Mouse (Mus musculus) hindbrain, embryonic 11.5 days (tissue): ENCODE measurements at regions not wholly inside any gene's neighbourhood (a gene's known extent, or its start where the extent isn't known, plus 50 kb on each side); places are given as distances from the start of the nearest gene placed in this dataset.

Experiments used
- ATAC-seq: fragments of 200-750 bp; cut with Nextera tagmentation; 2 replicates; pipeline ENCODE4 v1.8.0; 2017; ENCODE audit warnings: mild to moderate bottlenecking, moderate TSS enrichment, moderate library complexity; ENCODE audit not compliant: low FRiP score
- DNase-seq: peaks from one replicate; pipeline ENCODE4 v3.0.0-alpha.2; 2015; ENCODE audit warnings: low spot score
- H3K27ac ChIP-seq: fragments of 300-500 bp; sonication (generic); 2 replicates; pipeline ENCODE4 v1.5.1; 2014; ENCODE audit warnings: mild to moderate bottlenecking, low read depth, low read length
- H3K27me3 ChIP-seq: fragments of 300-500 bp; sonication (generic); 2 replicates; pipeline ENCODE4 v1.6.1; 2014; ENCODE audit warnings: mild to moderate bottlenecking, low read length, moderate library complexity, mixed read lengths; ENCODE audit not compliant: control insufficient read depth, insufficient read depth
- H3K36me3 ChIP-seq: fragments of 300-500 bp; sonication (generic); 2 replicates; pipeline ENCODE4 v1.6.1; 2014; ENCODE audit warnings: mild to moderate bottlenecking, low read length, moderate library complexity, mixed read lengths; ENCODE audit not compliant: control insufficient read depth, insufficient read depth
- H3K4me1 ChIP-seq: fragments of 300-500 bp; sonication (generic); replicated peaks from 2 replicates; pipeline ENCODE4 v1.6.1; 2014; ENCODE audit warnings: low read length, mixed read lengths; ENCODE audit not compliant: control insufficient read depth, insufficient read depth
- H3K4me2 ChIP-seq: fragments of 300-500 bp; sonication (generic); replicated peaks from 2 replicates; pipeline ENCODE4 v1.6.1; 2014; ENCODE audit warnings: mild to moderate bottlenecking, low read depth, low read length
- H3K4me3 ChIP-seq: fragments of 300-500 bp; sonication (generic); 2 replicates; pipeline ENCODE4 v1.5.1; 2014; ENCODE audit warnings: low read depth, low read length
- H3K9ac ChIP-seq: fragments of 300-500 bp; sonication (generic); 2 replicates; pipeline ENCODE4 v1.6.1; 2014; ENCODE audit warnings: low read depth, low read length
- H3K9me3 ChIP-seq: fragments of 300-500 bp; sonication (generic); 2 replicates; pipeline ENCODE4 v1.6.1; 2016; ENCODE audit warnings: low read length; ENCODE audit not compliant: control insufficient read depth
- WGBS: fragments of 180-500 bp; shearing (Covaris S2); extraction: QIAGEN DNeasy Blood & Tissue Kit; methylation state at CpG from one replicate; pipeline ENCODE4 v1.1.7; 2014; 5-methylcytosine and 5-hydroxymethylcytosine counted together

GRCm38 (mm10) chr1:73348476-73348875 is 332.8 kb upstream of the Tnp1 start:
- 82% methylated on average over 6 of the region's 6 CpGs for WGBS
- H3K4me2 ChIP-seq, result no peak overlapping the region
- H3K27me3 ChIP-seq, result no peaks in the 10 kb centered on the region
- no peak overlapping the region for H3K27ac ChIP-seq
- H3K9me3 ChIP-seq, result no peaks in the 10 kb centered on the region
- H3K4me3 ChIP-seq, result no peak overlapping the region
- H3K9ac ChIP-seq, result no peak overlapping the region
- no peak for ATAC-seq
- no peaks in the 10 kb centered on the region for H3K36me3 ChIP-seq
- H3K4me1 ChIP-seq, result no peaks in the 10 kb centered on the region
- DNase-seq, result no peak

DNA sequence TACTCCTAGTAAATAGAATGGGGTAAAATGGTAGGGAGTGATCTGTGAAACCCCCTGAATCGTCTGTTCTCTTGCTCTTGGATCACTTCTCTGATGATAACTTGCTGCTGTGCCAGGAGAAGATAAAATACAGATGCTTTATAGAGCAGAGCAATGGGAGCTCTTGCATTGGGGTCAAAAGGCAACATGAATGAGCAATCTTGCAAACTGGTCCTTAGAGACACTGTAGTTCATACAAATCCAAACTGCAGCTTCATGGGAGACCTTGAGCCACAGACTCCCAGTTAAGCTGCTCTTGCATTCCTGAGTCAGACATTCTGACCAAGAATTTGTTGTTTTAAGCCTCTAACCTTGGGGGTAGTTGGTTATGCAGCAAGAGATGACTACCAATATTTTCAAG is 328.9 kb upstream of the Tnp1 start:
- H3K4me1 ChIP-seq, result no peaks in the 10 kb centered on the region
- no peaks in the 10 kb centered on the region for H3K9me3 ChIP-seq
- WGBS, result 68% methylated on average over 1 of the region's 1 CpGs
- ATAC-seq (no peak), DNase-seq (no peak)
- no peak overlapping the region for H3K27ac ChIP-seq
- H3K4me3 ChIP-seq, result no peak overlapping the region
- H3K36me3 ChIP-seq, result no peaks in the 10 kb centered on the region
- H3K27me3 ChIP-seq, result no peaks in the 10 kb centered on the region
- H3K9ac ChIP-seq, result no peak overlapping the region
- H3K4me2 ChIP-seq, result no peak overlapping the region

GRCm38 (mm10) chr1:73341911-73342310 is 326.2 kb upstream of the Tnp1 start:
- WGBS, result 83% methylated on average over 5 of the region's 5 CpGs
- Histone ChIP-seq H3K4me2 (no peak overlapping the region), H3K27ac (no peak overlapping the region), H3K9ac (no peak overlapping the region), H3K4me1 (no peaks in the 10 kb centered on the region), H3K36me3 (no peaks in the 10 kb centered on the region), H3K9me3 (no peaks in the 10 kb centered on the region), H3K4me3 (no peak overlapping the region), H3K27me3 (no peaks in the 10 kb centered on the region)
- no peak for DNase-seq
- no peak for ATAC-seq

GRCm38 (mm10) chr1:73337401-73337800 is 321.7 kb upstream of the Tnp1 start:
- Histone ChIP-seq H3K9ac (no peak overlapping the region), H3K36me3 (no peaks in the 10 kb centered on the region), H3K4me1 (no peaks in the 10 kb centered on the region), H3K4me2 (no peak overlapping the region), H3K27ac (no peak overlapping the region), H3K4me3 (no peak overlapping the region), H3K27me3 (no peaks in the 10 kb centered on the region), H3K9me3 (no peaks in the 10 kb centered on the region)
- ATAC-seq (no peak), DNase-seq (no peak)
- WGBS, result 66% methylated on average over 2 of the region's 2 CpGs

DNA sequence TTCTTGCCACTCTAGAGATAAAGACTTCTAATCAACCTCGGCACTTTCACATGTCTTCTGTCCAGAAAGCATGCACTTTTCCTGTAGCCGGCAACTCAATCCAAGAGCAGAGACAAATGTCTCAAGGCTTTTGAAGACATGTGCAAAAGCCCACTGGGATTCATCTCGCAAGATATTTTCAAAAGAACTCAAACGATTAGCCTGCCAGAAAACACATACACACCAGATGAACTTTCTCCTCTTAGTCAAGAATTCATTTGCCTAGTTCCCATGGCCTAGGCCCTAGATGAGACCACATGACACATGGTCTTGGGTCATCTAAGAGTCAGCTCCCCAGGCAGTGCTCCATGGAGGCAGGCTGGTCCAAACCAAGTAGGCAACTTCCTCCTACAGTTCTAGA is 293.8 kb upstream of the Tnp1 start:
- H3K4me2 ChIP-seq, result no peak overlapping the region
- no peaks in the 10 kb centered on the region for H3K9me3 ChIP-seq
- no peak overlapping the region for H3K9ac ChIP-seq
- H3K4me1 ChIP-seq, result no peaks in the 10 kb centered on the region
- no peak for DNase-seq
- H3K27me3 ChIP-seq, result no peaks in the 10 kb centered on the region
- 91% methylated on average over 4 of the region's 4 CpGs for WGBS
- ATAC-seq, result no peak
- H3K27ac ChIP-seq, result no peak overlapping the region
- no peak overlapping the region for H3K4me3 ChIP-seq
- H3K36me3 ChIP-seq, result no peaks in the 10 kb centered on the region

DNA sequence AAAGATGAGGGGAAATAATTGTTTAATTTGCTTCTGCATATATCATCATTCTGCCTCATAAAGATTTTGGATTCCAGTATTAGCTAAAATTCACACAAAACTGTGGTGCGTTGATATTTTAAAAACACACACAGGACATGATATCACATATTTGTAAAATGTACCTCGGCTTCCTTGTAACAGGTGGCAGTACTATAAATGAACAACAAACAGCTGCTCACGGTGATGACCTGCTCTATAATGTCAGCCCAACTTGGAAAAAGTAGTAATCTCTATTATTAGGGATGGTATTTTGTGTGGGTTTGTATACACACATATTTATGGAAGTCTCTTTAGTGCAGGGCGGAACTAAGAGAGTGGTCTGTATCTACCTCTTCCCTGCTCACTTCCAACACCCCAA is 292.7 kb upstream of the Tnp1 start:
- Histone ChIP-seq H3K36me3 (no peaks in the 10 kb centered on the region), H3K4me2 (no peak overlapping the region), H3K27ac (no peak overlapping the region), H3K9ac (no peak overlapping the region), H3K27me3 (no peaks in the 10 kb centered on the region), H3K9me3 (no peaks in the 10 kb centered on the region), H3K4me3 (no peak overlapping the region), H3K4me1 (no peaks in the 10 kb centered on the region)
- WGBS, result 92% methylated on average over 4 of the region's 4 CpGs
- DNase-seq (no peak), ATAC-seq (no peak)

GRCm38 (mm10) chr1:73307194-73307593 is 291.5 kb upstream of the Tnp1 start:
- no peak overlapping the region for H3K4me3 ChIP-seq
- H3K27me3 ChIP-seq, result no peaks in the 10 kb centered on the region
- H3K4me1 ChIP-seq, result no peaks in the 10 kb centered on the region
- no peak for ATAC-seq
- peak; percentile 9 for DNase-seq
- no peak overlapping the region for H3K27ac ChIP-seq
- H3K9me3 ChIP-seq, result no peaks in the 10 kb centered on the region
- 29% methylated on average over 3 of the region's 3 CpGs for WGBS
- no peak overlapping the region for H3K9ac ChIP-seq
- H3K36me3 ChIP-seq, result no peaks in the 10 kb centered on the region
- H3K4me2 ChIP-seq, result no peak overlapping the region

- no peak for DNase-seq
- no peak overlapping the region for H3K9ac ChIP-seq
- H3K36me3 ChIP-seq, result no peaks in the 10 kb centered on the region
- no peak for ATAC-seq
- H3K27me3 ChIP-seq, result no peaks in the 10 kb centered on the region
- H3K4me3 ChIP-seq, result no peak overlapping the region
- WGBS, result 80% methylated on average over 4 of the region's 4 CpGs
- no peaks in the 10 kb centered on the region for H3K4me1 ChIP-seq
- no peaks in the 10 kb centered on the region for H3K9me3 ChIP-seq
- H3K4me2 ChIP-seq, result no peak overlapping the region
- no peak overlapping the region for H3K27ac ChIP-seq
These were observed 284.4 kb upstream of the Tnp1 start for GRCm38 (mm10) chr1:73299978-73300688.

DNA sequence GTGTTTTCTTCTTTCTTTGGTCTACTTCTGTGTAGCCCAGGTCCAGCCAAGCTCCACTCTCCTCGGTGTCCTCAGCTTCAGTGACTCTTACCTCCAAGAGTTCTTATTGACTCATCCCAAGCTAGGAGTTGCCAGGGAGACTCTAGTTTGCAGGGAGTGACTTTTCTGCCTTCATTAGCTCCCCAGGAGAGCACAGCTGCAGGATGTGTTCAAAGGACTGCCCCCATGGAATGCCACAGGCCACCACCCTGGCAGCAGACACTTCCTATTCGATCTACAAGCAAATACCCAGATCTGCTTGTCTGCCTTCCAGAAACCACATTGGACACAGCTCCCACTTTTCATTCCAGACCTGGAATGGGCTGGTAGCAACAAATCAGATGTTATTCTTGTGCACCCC is 269.6 kb upstream of the Tnp1 start:
- Histone ChIP-seq H3K9ac (no peak overlapping the region), H3K4me1 (no peaks in the 10 kb centered on the region), H3K27ac (no peak overlapping the region), H3K9me3 (no peaks in the 10 kb centered on the region), H3K36me3 (no peaks in the 10 kb centered on the region), H3K4me2 (no peak overlapping the region), H3K27me3 (no peaks in the 10 kb centered on the region), H3K4me3 (no peak overlapping the region)
- no peak for DNase-seq
- ATAC-seq, result no peak
- 69% methylated on average over 2 of the region's 2 CpGs for WGBS
